Mouse (Mus musculus): ENCODE measurements around the gene Ooep.

Ooep gene

GRCm38 (mm10) chr9:78378113-78378785 lies at the start of gene Ooep:
Gene Ooep, minus strand, starts transcription at chr9:78378725.
- DNase-seq (ENCODE audit: low spot score in 2 of 2): peak in 1 of 2 experiments; percentile 12

GRCm38 (mm10) chr9:78428185-78428584 lies 49.7 kb upstream of the Ooep start:
- DNase-seq (ENCODE audit: low spot score in 2 of 2): no peak

GRCm38 (mm10) chr9:78427362-78427781 lies 48.8 kb upstream of the Ooep start:
- no peak for DNase-seq (ENCODE audit: low spot score in 2 of 2)

- no peak for DNase-seq (ENCODE audit: low spot score in 2 of 2)
These were observed 23.1 kb upstream of the Ooep start for GRCm38 (mm10) chr9:78401596-78401995.

GRCm38 (mm10) chr9:78400570-78400969 lies 22.0 kb upstream of the Ooep start:
- DNase-seq (ENCODE audit: low spot score in 2 of 2): no peak

GRCm38 (mm10) chr9:78396517-78396916 lies 18.0 kb upstream of the Ooep start:
- no peak for DNase-seq (ENCODE audit: low spot score in 2 of 2)

GRCm38 (mm10) chr9:78395630-78396351 lies 17.3 kb upstream of the Ooep start, which contains the start of gene Ddx43:
Gene Ddx43, plus strand, starts transcription at chr9:78395777.
- peak; percentile 7 to 10 for DNase-seq (ENCODE audit: low spot score in 2 of 2)

- DNase-seq (ENCODE audit: low spot score in 2 of 2): no peak
These were observed 16.7 kb upstream of the Ooep start for GRCm38 (mm10) chr9:78395244-78395629.

- DNase-seq (ENCODE audit: low spot score in 2 of 2): no peak
These were observed 16.1 kb upstream of the Ooep start for GRCm38 (mm10) chr9:78394602-78395001.

- no peak for DNase-seq (ENCODE audit: low spot score in 2 of 2)
These were observed 15.2 kb upstream of the Ooep start for GRCm38 (mm10) chr9:78393741-78394140.

- no peak for DNase-seq (ENCODE audit: low spot score in 2 of 2)
These were observed 11.5 kb upstream of the Ooep start for GRCm38 (mm10) chr9:78389981-78390380.

- no peak for DNase-seq (ENCODE audit: low spot score in 2 of 2)
These were observed 8.4 kb upstream of the Ooep start for GRCm38 (mm10) chr9:78386947-78387346.

GRCm38 (mm10) chr9:78385893-78386292 lies 7.4 kb upstream of the Ooep start:
- DNase-seq (ENCODE audit: low spot score in 2 of 2): no peak

- no peak for DNase-seq (ENCODE audit: low spot score in 2 of 2)
These were observed 979 bp downstream of the Ooep start for GRCm38 (mm10) chr9:78377546-78377945.

GRCm38 (mm10) chr9:78375486-78375885 lies 3.0 kb downstream of the Ooep start:
- DNase-seq (ENCODE audit: low spot score in 2 of 2): no peak

GRCm38 (mm10) chr9:78374885-78375389 lies 3.6 kb downstream of the Ooep start:
- no peak for DNase-seq (ENCODE audit: low spot score in 2 of 2)

GRCm38 (mm10) chr9:78374397-78374796 lies 4.1 kb downstream of the Ooep start:
- DNase-seq (ENCODE audit: low spot score in 2 of 2): no peak

- no peak for DNase-seq (ENCODE audit: low spot score in 2 of 2)
These were observed 5.6 kb downstream of the Ooep start for GRCm38 (mm10) chr9:78372827-78373504.

- no peak for DNase-seq (ENCODE audit: low spot score in 2 of 2)
These were observed 7.1 kb downstream of the Ooep start for GRCm38 (mm10) chr9:78371441-78371840.

- no peak for DNase-seq (ENCODE audit: low spot score in 2 of 2)
These were observed 8.7 kb downstream of the Ooep start for GRCm38 (mm10) chr9:78369786-78370185.

- DNase-seq (ENCODE audit: low spot score in 2 of 2): no peak
These were observed 9.2 kb downstream of the Ooep start for GRCm38 (mm10) chr9:78369349-78369748.

GRCm38 (mm10) chr9:78368671-78369293 lies 9.7 kb downstream of the Ooep start:
- DNase-seq (ENCODE audit: low spot score in 2 of 2): no peak

Measured in frontal cortex, postnatal 14 days (tissue).